Mouse (Mus musculus) hindbrain, embryonic 15.5 days (tissue): ENCODE measurements around the gene Kcnk2. TPM values are rescaled to one million over a fixed set of nuclear protein-coding genes. Genes with fewer than 3 reads are reported as not detected.

Source experiments
- ATAC-seq: fragments of 200-750 bp; cut with Nextera tagmentation; 2 replicates; pipeline ENCODE4 v1.8.0; 2017; ENCODE audit warnings: low read depth, moderate number of reproducible peaks, moderate TSS enrichment; ENCODE audit not compliant: low FRiP score
- H3K27ac ChIP-seq: fragments of 300-500 bp; sonication (generic); replicated peaks from 2 replicates; pipeline ENCODE4 v1.5.1; 2015; ENCODE audit warnings: mild to moderate bottlenecking, inconsistent platforms
- H3K27me3 ChIP-seq: fragments of 300-500 bp; sonication (generic); 2 replicates; pipeline ENCODE4 v1.6.1; 2015; ENCODE audit warnings: control low read depth, inconsistent platforms
- H3K36me3 ChIP-seq: fragments of 300-500 bp; sonication (generic); 2 replicates; pipeline ENCODE4 v1.6.1; 2015; ENCODE audit warnings: control low read depth, inconsistent platforms
- H3K4me1 ChIP-seq: fragments of 300-500 bp; sonication (generic); replicated peaks from 2 replicates; pipeline ENCODE4 v1.6.1; 2015; ENCODE audit warnings: control low read depth, inconsistent platforms
- H3K4me2 ChIP-seq: fragments of 300-500 bp; sonication (generic); 2 replicates; pipeline ENCODE4 v1.6.1; 2015; ENCODE audit warnings: moderate library complexity, mild to moderate bottlenecking, inconsistent platforms
- H3K4me3 ChIP-seq: fragments of 300-500 bp; sonication (generic); 2 replicates; pipeline ENCODE4 v1.5.1; 2015; ENCODE audit warnings: mild to moderate bottlenecking, inconsistent platforms
- H3K9ac ChIP-seq: fragments of 300-500 bp; sonication (generic); 2 replicates; pipeline ENCODE4 v1.6.1; 2015; ENCODE audit warnings: inconsistent platforms
- H3K9me3 ChIP-seq: fragments of 300-500 bp; sonication (generic); 2 replicates; pipeline ENCODE4 v1.6.1; 2016; ENCODE audit warnings: control low read depth, inconsistent platforms
- WGBS: fragments of 180-500 bp; shearing (Covaris S2); methylation state at CpG from one replicate; pipeline ENCODE4 v1.1.7; 2015; 5-methylcytosine and 5-hydroxymethylcytosine counted together
- polyA plus RNA-seq: library from polyadenylated mRNA; unstranded; fragments of >200 nt; fragmentation: Nextera tagmentation; extraction: Ambion mirVana; gene quantifications from 2 replicates; pipeline ENCODE4 v1.2.1, GENCODE M21; 2015

Gene Kcnk2
- polyA plus RNA-seq: 19.8 and 20.2 TPM in 2 replicates

DNA sequence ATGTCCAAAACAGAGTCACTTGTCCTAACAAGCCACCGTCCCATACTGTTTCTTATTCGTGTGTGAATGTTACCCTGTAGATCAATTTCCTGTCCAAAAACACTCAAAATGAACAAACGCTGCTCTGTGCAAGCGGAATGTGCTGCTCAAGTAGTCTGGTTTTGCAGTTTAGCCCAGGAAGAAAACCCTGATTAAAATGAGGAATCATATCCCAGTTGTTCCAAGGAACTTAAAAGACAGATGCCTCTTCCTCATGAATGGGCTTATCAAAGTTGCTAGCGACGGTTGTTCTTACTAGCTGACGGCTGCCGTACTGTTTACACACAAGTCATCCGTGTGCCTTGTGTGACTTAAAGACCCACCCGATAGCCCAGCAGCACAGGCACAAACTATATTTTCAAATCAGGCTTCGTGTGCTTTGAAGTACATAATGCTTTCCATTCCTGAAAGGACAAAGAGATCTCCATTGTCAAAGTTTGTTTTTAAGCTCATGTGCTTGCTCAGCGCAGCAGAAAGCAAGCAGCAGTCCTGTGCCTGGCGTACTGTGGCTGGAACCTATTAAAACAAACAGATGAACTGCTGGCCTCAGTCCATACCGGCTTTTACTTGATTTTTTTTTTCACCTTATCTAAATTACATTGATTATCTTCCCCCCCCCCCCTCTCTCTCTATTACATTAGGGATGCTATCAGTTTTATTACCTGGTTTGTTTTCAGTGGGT is at the start of gene Kcnk2:
Kcnk2 (minus strand) TSS at position 51 of the 721 bp plus-strand sequence.
- no peaks in the 10 kb centered on the region for H3K27me3 ChIP-seq
- WGBS: 64% methylated on average over 14 of the region's 14 CpGs
- no peak within 1 kb of the TSS for H3K4me2 ChIP-seq
- no peaks in the 10 kb centered on the region for H3K9me3 ChIP-seq
- no peaks in the 10 kb centered on the region for H3K36me3 ChIP-seq
- H3K27ac ChIP-seq: no peak within 1 kb of the TSS
- ATAC-seq: no peak
- no peak within 1 kb of the TSS for H3K9ac ChIP-seq
- peaks cover 6% of the 10 kb centered on the region; the same call in 1 of the 2 replicates for H3K4me1 ChIP-seq
- no peak within 1 kb of the TSS for H3K4me3 ChIP-seq

- Histone ChIP-seq H3K36me3 (no peaks in the 10 kb centered on the region), H3K4me3 (no peak overlapping the region), H3K9ac (no peak overlapping the region), H3K27me3 (no peaks in the 10 kb centered on the region), H3K9me3 (no peaks in the 10 kb centered on the region), H3K4me1 (no peaks in the 10 kb centered on the region), H3K27ac (no peak overlapping the region), H3K4me2 (no peak overlapping the region)
- WGBS: 83% methylated on average over 9 of the region's 9 CpGs
- ATAC-seq: no peak
These were observed 38.7 kb upstream of the Kcnk2 start for GRCm38 (mm10) chr1:189440741-189441140.

DNA sequence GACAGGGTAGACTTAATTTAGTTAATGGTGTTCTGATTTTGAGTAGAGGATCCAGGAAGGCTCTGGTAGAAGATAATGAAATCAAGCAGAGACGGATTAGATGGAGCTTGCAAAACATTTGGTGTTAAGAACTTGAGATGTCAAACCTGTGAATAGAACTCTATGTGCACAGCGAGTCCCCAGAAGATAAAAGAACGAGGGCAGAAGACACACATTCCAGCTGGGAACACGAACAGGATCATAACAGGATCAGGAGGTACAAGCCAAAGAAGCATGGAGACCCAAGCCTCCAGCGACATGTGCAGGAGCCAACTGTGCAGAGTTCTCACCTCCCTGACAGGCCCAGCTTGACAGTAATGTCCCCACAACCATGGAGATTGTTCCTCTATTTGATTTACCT is 35.1 kb upstream of the Kcnk2 start:
- no peak overlapping the region for H3K9ac ChIP-seq
- WGBS: 80% methylated on average over 5 of the region's 5 CpGs
- H3K27ac ChIP-seq: no peak overlapping the region
- no peak overlapping the region for H3K4me3 ChIP-seq
- ATAC-seq: no peak
- H3K4me2 ChIP-seq: no peak overlapping the region
- H3K27me3 ChIP-seq: no peaks in the 10 kb centered on the region
- H3K9me3 ChIP-seq: no peaks in the 10 kb centered on the region
- H3K36me3 ChIP-seq: no peaks in the 10 kb centered on the region
- no peaks in the 10 kb centered on the region for H3K4me1 ChIP-seq

DNA sequence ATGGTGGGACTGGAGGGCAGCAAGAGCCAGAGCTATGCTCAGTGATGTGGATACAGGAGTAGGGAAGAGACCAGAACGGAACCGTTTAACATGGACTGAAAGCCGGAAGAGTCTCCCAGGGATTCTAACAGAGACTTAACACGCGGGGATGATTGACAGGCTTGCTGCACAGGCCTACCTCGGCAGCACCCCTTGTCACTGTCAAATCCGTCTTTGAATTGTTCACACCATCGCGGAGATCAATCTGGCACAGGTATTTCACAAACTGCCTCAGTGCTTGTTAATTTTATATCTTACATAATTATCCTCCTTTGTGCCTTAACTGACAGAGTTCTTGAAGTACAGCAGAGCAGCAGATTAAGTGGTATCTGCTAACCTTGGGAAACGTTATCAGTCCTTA is 33.4 kb upstream of the Kcnk2 start:
- Histone ChIP-seq H3K36me3 (no peaks in the 10 kb centered on the region), H3K4me3 (no peak overlapping the region), H3K4me2 (no peak overlapping the region), H3K4me1 (peaks cover 4% of the 10 kb centered on the region), H3K9ac (no peak overlapping the region), H3K27me3 (no peaks in the 10 kb centered on the region), H3K9me3 (no peaks in the 10 kb centered on the region), H3K27ac (no peak overlapping the region)
- 74% methylated on average over 10 of the region's 10 CpGs for WGBS
- no peak for ATAC-seq

DNA sequence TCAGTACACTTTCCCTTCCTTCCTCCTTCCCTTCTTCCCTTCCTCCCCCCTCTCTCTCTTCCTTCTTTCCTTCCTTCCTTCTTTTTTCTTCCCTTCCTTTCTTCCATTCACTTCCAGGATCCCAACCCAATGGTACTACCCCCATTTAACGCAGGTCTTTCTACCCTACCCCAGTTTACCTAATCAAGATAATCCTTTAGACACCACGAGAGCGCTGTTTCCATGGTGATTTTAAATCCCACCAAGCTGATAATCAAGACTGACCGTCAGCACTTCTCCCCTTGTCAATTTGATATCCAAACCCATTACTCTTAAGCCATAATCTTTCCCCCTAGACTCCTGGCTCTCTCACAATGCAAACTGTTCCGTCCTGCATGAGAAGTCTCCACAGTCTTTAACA is 29.4 kb upstream of the Kcnk2 start:
- no peaks in the 10 kb centered on the region for H3K9me3 ChIP-seq
- H3K27ac ChIP-seq: no peak overlapping the region
- H3K4me1 ChIP-seq: peaks cover 12% of the 10 kb centered on the region
- WGBS: 29% methylated on average over 5 of the region's 5 CpGs
- no peak overlapping the region for H3K4me2 ChIP-seq
- H3K36me3 ChIP-seq: no peaks in the 10 kb centered on the region
- no peaks in the 10 kb centered on the region for H3K27me3 ChIP-seq
- H3K9ac ChIP-seq: no peak overlapping the region
- no peak overlapping the region for H3K4me3 ChIP-seq
- ATAC-seq: no peak

DNA sequence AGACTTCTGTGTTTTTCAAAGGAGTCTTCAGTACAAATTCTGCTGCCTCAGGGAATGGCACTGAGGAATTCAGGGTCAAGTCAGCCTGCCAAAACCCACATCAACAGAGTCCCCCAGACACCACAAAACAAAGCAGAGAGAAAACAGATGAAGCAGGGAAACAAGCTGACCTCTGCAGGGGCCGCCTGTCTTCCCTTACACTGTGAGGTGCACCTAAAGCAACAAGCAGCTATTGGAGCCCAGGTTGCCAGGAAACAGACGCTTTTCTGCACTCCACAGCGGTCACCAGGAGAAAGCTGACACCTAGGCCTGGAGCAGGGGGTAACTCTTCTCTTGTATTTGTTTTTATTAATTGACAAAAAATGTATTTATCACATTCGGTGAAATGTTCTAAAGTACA is 28.5 kb upstream of the Kcnk2 start:
- Histone ChIP-seq H3K9me3 (no peaks in the 10 kb centered on the region), H3K4me1 (peaks cover 12% of the 10 kb centered on the region), H3K27ac (no peak overlapping the region), H3K4me2 (no peak overlapping the region), H3K9ac (no peak overlapping the region), H3K36me3 (no peaks in the 10 kb centered on the region), H3K4me3 (no peak overlapping the region), H3K27me3 (no peaks in the 10 kb centered on the region)
- ATAC-seq: 0 out of 2 replicates have a peak, but pooled peaks have one; percentile 45
- 31% methylated on average over 4 of the region's 4 CpGs for WGBS

DNA sequence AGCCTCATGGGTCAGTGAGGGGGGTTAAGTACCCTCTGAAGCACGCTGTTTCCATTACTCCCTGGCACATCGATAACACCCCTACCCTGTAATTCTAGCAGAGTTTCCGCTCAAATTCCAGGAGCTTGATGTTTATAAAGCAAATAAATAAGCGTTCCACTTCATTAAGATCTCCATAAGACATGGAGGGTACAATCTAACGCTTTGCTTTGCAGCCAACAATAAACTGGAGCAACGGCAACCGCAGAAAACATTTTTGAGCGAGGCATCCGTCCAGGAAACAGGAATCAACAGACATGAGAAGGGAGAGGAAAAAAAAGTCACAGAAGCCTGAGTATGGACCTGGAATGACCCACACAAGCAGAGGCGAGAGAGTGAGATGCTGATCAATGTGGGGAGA is 27.5 kb upstream of the Kcnk2 start:
- no peaks in the 10 kb centered on the region for H3K9me3 ChIP-seq
- no peak overlapping the region for H3K9ac ChIP-seq
- H3K36me3 ChIP-seq: no peaks in the 10 kb centered on the region
- no peak overlapping the region for H3K27ac ChIP-seq
- no peak overlapping the region for H3K4me2 ChIP-seq
- WGBS: 63% methylated on average over 10 of the region's 10 CpGs
- ATAC-seq: no peak
- H3K27me3 ChIP-seq: no peaks in the 10 kb centered on the region
- no peak overlapping the region for H3K4me3 ChIP-seq
- peaks cover 12% of the 10 kb centered on the region for H3K4me1 ChIP-seq

DNA sequence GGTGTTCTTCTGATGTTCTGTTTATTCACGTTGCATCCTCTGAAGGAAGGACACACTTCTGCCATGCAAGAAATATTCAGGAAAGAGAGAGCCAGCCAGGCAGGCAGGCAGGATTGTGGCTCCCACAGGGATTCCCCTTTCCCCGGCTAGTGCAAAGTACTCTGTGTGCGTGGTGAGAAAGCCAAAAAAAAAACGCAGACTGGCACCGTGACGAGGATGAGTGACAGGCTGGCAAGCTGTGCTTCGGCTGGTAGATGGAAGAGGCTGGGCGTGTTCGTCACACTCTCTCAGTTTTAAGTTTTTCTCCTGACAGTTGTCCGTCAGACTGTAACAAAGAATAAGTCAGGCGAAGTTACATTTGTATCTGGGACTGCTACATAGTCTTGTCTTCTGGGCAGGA is 24.2 kb upstream of the Kcnk2 start:
- 67% methylated on average over 11 of the region's 11 CpGs for WGBS
- no peak overlapping the region for H3K4me2 ChIP-seq
- no peak for ATAC-seq
- H3K27ac ChIP-seq: no peak overlapping the region
- H3K4me1 ChIP-seq: peaks cover 12% of the 10 kb centered on the region
- H3K4me3 ChIP-seq: no peak overlapping the region
- no peaks in the 10 kb centered on the region for H3K36me3 ChIP-seq
- no peaks in the 10 kb centered on the region for H3K27me3 ChIP-seq
- no peaks in the 10 kb centered on the region for H3K9me3 ChIP-seq
- no peak overlapping the region for H3K9ac ChIP-seq

DNA sequence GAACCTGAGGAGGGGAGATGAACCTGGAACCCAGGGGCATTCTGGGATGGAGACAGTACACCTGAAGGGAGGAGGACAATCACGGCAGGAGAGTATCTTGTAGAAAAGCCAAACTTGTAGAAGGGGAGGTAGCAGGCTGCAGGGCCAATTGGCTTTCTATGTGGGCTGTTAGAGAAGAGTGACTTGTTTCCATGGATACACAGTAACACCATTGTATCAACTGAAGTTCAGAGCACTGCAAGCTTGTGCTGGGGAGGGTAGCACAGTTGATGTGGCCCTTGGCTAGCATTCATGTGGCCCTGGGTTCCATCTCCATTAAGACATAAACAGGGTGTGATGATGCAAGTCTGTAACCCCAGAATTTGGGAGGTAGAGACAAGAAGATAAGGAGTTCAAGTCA is 17.8 kb upstream of the Kcnk2 start:
- no peaks in the 10 kb centered on the region for H3K4me1 ChIP-seq
- H3K27me3 ChIP-seq: no peaks in the 10 kb centered on the region
- no peak overlapping the region for H3K4me3 ChIP-seq
- no peak overlapping the region for H3K9ac ChIP-seq
- WGBS: 48% methylated on average over 1 of the region's 1 CpGs
- no peaks in the 10 kb centered on the region for H3K9me3 ChIP-seq
- H3K4me2 ChIP-seq: no peak overlapping the region
- no peak overlapping the region for H3K27ac ChIP-seq
- no peak for ATAC-seq
- H3K36me3 ChIP-seq: no peaks in the 10 kb centered on the region

DNA sequence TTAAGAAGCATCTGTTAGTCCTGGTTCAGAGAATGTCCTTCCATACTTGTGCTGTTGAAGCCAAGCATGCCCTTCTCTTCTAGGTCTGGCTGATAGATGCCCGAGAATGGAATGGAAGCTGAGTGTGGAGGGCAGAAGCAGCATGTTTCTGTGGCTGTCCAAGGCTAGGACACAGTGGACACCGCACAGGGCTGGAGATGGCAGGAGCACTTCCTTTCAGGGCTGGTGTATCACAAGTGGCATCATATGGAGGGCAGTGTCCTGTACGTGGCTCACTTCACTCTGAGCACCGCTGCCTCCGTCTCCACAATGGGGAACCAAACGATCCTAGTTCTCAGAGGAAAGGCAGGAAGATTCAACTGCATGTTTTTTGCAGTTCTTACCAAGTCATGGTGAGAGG is 7.8 kb upstream of the Kcnk2 start:
- Histone ChIP-seq H3K4me3 (no peak overlapping the region), H3K9ac (no peak overlapping the region), H3K27me3 (no peaks in the 10 kb centered on the region), H3K36me3 (no peaks in the 10 kb centered on the region), H3K27ac (no peak overlapping the region), H3K4me2 (no peak overlapping the region), H3K9me3 (no peaks in the 10 kb centered on the region), H3K4me1 (peaks cover 8% of the 10 kb centered on the region; the same call in 1 of the 2 replicates)
- ATAC-seq: no peak
- 96% methylated on average over 6 of the region's 6 CpGs for WGBS

DNA sequence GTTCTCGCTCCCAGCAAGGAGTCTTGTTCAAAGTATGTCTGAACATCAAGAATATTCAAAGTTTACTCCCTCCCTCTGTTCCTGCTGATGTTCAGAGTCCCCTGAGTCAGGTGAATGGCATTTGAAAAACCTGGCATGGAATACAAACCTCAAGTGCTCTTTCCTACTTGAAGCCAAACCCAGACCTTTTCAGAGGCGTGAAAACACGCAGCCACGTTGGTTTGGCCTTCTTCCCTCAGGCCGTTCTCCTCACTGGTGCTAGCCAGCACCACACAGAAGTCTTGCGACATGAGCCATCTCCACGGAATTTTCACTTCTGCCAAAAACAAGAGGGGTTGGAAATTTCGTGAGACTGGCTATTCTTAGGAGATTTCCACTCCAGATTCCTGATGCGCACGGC is 3.1 kb upstream of the Kcnk2 start:
- Histone ChIP-seq H3K9me3 (no peaks in the 10 kb centered on the region), H3K36me3 (no peaks in the 10 kb centered on the region), H3K27ac (no peak overlapping the region), H3K4me1 (peaks cover 8% of the 10 kb centered on the region; the same call in 1 of the 2 replicates), H3K9ac (no peak overlapping the region), H3K27me3 (no peaks in the 10 kb centered on the region), H3K4me3 (no peak overlapping the region), H3K4me2 (no peak overlapping the region)
- no peak for ATAC-seq
- 74% methylated on average over 10 of the region's 10 CpGs for WGBS

- 83% methylated on average over 6 of the region's 6 CpGs for WGBS
- no peak overlapping the region for H3K4me2 ChIP-seq
- no peaks in the 10 kb centered on the region for H3K27me3 ChIP-seq
- H3K27ac ChIP-seq: no peak overlapping the region
- no peaks in the 10 kb centered on the region for H3K9me3 ChIP-seq
- peaks cover 8% of the 10 kb centered on the region; the same call in 1 of the 2 replicates for H3K4me1 ChIP-seq
- no peak overlapping the region for H3K4me3 ChIP-seq
- no peaks in the 10 kb centered on the region for H3K36me3 ChIP-seq
- ATAC-seq: no peak
- no peak overlapping the region for H3K9ac ChIP-seq
These were observed 1.5 kb upstream of the Kcnk2 start for GRCm38 (mm10) chr1:189403546-189403945.

DNA sequence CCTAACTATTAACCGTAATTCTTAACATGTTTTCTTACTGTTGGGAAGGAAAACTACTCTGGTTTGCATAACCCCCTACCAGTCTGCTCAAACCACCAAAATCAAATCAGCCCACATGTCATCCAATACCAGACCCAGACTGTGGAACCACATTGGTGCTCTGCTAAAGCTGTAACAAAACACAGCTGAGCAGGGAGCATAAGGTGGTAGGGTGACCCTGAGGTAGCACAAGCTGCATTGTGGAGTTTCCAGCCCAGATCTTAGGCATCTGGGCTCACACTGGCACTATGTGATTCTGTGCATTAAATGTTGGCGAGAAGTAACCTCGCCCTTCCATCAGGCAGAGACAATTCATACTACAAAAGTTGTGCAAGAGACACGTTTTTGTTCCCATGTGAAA is 1.1 kb upstream of the Kcnk2 start:
- no peak for ATAC-seq
- Histone ChIP-seq H3K36me3 (no peaks in the 10 kb centered on the region), H3K9ac (no peak overlapping the region), H3K9me3 (no peaks in the 10 kb centered on the region), H3K27ac (no peak overlapping the region), H3K4me3 (no peak overlapping the region), H3K4me2 (no peak overlapping the region), H3K4me1 (peaks cover 8% of the 10 kb centered on the region; the same call in 1 of the 2 replicates), H3K27me3 (no peaks in the 10 kb centered on the region)
- 95% methylated on average over 4 of the region's 4 CpGs for WGBS
